Mouse (Mus musculus) c-Kit-positive CD71-negative TER-119-negative erythroid progenitor cells, embryonic 14.5 days (primary cell): ENCODE measurements around the gene Asb4.

ENCODE experiments used
- DNase-seq: peaks from one replicate; pipeline ENCODE4 v3.0.0-alpha.2; 2013; ENCODE audit warnings: low read depth

Asb4 gene

DNA sequence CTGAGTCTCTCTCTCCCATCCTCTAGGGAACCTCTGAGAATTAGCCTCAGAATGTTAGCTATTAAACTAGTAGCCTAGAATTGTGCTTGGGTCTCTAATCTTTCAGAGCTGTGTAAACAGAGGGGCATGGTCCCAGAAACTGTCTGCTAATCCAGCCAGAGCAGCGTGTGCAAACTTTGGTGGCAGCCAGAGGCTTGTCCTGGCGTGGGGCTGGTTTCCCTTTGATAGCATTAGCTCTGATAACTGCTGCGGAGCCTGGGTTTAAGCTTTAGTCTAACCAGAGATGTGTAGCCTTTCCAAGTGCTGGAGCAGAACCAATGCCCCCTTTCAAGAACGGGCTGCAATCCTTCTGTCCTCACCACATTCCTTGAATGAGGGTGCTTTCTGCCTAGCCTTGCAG lies 11.8 kb downstream of the Asb4 start:
- no peak for DNase-seq

DNA sequence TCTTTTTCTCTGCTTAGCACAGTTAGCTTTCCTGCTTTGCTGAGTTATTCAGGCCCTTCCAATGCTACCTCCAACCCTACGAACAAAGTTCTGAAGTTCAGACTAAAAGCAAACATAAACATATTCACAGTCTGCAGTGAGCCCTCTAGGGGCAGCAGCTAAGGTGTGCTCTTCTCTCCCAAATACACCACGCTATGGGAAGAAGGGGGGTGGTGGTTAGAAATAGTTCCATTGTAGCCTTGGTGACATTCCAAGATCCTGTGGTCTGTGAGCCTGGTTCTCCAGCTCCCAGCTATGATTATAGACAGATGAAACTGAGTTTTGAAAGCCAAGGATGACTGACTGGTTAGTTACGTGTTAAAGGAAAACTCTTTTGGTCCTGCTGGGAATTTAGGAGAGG lies 13.6 kb downstream of the Asb4 start:
- DNase-seq: no peak

DNA sequence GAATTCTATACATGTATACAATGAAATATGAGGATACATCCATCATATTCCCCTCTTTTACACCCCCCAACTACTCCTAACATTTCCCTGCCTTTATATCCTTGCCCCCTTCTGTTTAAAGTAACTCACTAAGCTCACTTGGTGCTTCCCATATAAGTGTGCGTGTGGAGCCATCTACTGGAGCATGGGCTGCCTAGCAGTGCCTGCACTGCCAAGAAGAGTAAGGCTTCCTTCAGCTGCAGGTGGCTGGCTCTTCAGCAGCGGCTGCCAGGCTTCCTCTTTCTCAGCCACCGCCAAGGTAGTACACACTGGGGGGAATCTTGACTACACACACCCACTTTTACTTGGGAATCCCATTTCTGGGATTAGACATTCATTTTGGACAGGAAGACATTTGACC lies 18.2 kb downstream of the Asb4 start:
- DNase-seq: peak; percentile 63

DNA sequence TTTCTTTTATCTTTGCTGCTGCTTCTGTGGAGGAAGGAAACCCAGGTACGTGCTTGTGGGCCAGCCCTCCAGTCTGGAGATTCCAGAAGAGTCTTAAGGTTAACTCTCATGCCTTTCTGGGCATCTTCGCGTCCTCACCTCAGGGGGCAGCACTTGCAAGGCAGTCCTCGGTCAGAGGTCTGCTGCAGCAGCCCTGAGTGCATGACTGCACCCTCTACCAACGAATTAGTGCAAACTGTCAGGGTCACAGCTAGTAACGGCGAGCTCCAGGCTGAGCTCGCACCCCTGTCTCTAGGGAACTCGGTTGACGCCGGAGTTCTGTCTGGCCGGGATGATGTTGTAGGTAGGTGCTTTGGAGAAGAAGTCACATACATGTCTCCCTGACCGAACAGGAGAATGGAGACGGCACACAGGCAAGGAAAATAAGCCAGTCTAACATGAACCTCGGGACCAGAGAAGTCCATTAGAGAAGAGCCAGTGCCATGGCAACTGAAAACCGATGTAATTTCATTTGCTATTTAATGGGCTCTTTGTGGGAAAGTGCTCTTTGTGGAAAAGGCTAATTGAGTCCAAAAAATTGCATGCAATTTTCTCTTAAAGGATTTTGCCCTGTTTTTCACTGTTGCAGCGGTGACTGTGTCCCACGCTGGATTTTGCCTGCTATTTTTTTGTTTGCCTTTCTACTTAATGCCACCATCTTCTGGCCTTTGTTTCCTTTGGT lies 20.1 kb downstream of the Asb4 start:
- no peak for DNase-seq

DNA sequence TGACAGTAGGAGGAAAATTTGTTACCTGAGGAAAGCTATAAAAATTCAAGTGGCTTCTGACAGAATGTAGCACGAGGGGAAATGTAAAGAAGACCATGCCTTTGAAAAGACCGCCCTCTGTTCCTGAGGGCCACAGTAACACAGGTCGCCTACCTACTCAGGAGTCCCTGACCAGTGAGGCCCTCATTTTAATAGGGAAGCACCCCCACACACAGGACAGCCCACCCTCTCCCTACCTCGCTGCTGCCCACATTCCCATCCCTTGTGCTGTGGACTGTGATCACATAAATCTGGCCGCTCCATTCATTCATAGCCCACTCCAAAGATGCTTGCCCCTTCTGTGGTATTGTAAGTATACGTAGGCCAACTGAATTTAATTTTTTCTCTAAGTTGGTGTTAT lies 20.8 kb downstream of the Asb4 start:
- no peak for DNase-seq

DNA sequence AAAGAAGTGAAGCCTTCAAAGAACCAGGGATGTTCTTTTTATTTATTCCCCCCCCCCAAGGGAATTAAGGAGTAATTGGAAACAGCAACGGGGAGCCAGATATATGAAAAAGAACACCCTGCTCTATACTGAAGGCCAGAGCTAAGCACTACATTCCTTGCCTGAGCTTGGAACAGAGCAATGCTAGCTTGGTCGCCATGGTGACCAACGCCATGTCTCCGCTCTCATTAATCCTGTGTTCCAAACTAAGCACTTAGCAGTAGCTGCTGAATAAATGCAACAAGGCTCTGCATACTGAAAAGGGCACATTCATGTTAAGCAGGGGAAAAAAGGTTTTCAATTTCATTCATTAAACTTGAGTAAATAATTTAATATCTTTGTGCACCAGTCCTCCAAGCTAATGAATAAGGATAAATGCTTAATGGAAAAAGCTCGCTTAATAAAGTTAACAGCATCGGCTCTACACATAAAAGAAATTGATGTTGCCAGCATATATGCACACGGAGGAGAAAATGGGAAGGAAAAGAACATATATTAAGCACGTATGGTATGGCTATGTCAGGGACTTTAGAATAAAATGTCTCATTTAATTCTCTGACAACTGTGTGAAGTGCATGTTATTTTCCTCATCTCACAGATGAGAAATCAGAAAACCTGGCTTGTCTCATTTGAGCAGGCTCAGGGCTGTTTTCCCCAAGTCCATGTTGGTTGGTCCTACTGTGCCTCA lies 25.4 kb downstream of the Asb4 start:
- DNase-seq: no peak

DNA sequence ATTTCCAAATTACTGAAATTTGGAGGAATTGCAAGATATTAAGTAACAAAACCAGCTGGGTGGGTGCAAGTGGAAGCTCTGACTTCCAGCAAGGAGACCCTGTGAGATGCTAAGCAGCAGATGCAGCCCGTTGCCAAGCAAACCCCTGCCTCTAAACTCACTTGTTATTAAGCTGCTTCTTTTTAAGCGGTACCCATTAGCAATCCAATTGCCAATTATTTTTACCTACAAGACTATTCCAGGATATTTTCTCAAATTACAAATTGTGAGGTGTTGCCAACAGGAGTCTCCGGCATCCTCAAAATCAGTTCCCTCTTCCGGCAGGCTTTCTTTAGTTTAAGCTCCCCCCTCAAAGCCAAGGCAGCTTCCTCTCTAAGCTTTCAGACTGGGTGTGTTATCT lies 26.5 kb downstream of the Asb4 start:
- no peak for DNase-seq

DNA sequence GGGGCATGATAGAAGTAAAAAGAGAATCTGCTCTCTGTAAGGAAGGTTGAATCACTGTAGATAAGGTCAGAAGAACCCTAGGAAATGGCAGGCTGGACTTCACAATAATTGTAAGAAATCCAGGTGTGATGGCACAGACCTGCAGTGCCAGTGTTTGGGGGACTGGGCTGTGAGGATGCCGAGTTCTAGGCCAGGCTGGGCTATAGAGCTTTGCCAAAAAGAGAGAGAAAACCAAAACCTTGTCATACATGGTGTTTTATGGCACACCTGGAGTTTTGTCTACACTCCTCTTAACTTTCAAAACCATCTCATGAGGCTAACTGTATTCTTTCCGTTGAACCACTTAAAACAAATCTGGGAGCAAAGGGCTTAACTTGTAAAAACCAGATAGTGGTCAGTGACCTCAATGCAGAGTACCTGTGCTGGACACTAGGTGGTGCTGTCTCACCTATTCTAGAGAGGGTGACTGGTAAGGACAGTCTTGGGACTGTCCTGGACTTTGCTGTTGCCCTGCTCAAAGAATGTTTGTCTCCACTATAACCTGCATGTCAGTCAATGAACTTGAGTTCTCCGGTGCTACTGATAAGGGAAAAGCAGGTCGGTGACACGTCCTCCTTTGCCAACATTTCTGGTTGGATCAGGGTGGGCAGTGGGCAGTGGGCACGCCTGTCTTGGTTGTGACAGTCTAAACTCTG lies 27.7 kb downstream of the Asb4 start:
- DNase-seq: peak; percentile 48

DNA sequence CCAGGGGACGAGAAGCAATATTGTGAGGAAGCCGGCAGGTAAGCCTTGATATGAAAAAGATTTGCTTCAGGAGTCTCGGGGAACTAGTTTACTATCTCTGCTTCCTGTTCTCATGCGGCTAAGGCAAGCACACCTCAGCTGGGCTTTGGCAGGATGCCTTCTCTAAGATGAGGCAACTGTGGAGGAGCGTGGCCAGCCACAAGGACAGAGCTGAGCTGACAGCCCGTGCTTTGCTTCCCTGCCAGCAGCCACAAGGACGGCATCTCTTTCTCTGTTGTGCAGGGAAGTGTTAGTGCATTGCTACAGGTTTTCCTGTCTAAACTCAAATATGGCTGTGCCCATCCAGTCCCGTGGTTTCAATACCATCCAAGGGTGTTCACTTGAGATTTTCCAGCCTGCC lies 30.1 kb downstream of the Asb4 start:
- DNase-seq: no peak

DNA sequence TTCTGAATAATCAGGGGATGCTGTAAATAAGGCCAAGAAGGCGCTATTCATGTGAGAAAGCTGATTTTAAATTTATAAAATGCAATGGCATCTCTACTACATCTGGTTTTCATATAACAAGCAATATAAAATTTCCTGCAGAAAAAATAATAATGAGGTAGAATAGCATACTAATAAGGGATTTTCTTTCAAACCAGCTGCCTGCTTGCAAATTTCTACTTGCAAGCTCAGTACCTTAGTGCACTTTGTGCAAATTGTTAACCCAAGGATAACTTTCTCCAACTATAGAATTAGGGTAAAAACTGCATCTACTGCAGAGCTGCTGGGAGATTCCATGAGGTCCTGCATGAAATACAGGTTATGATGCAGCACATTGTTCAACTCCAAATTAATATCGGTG lies 38.3 kb downstream of the Asb4 start:
- DNase-seq: no peak

DNA sequence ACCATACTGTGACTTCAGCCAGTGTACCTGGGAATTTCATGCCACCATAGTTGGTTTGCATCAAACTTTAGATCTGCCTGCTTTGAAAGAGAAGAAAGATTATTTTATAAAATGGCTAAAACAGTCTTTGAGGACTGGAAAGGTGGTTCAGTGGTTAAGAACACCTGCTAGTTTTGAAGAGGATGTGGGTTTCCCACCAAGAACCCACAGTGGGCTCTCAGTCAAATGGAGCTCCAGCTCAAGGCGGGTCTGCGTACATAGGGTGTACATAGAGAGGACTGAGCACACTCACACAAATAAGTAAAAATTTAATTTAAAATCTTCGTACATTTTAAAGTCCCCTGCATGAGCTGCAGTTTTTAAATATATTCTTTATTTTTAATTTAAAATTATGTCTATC lies 39.2 kb downstream of the Asb4 start:
- DNase-seq: no peak

DNA sequence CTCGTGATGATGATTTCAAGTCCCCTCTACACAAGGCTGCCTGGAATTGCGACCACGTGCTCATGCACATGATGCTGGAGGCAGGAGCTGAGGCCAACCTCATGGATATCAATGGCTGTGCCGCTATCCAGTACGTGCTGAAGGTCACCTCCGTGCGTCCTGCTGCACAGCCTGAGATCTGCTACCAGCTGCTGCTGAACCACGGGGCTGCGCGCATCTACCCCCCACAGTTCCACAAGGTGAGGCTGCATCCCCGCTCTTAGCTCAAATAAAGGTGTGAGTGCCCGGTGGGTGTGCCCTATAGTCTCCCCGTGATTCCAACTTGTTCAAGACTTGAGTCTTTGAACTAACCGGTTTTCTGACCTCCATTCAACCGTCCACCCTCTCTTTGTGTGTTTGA lies 40.4 kb downstream of the Asb4 start:
- no peak for DNase-seq

DNA sequence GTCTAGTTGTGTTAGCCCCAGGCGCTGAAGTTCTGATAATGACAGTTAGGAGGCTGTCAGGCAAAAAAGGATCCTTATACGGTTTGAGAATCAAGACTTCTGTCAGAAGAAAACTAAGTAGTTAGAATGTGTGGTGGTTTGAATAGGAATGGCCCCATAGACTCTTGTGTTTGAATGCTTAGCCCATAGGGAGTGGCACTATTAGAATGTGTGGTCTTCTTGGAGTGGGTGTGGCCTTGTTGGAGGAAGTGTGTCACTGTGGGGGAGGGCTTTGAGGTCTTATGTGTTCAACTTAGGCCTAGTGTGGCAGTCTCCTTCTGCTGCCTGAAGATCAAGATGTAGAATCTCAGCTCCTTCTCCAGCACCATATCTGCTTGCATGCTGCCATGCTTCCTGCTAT lies 43.8 kb downstream of the Asb4 start:
- DNase-seq: no peak

DNA sequence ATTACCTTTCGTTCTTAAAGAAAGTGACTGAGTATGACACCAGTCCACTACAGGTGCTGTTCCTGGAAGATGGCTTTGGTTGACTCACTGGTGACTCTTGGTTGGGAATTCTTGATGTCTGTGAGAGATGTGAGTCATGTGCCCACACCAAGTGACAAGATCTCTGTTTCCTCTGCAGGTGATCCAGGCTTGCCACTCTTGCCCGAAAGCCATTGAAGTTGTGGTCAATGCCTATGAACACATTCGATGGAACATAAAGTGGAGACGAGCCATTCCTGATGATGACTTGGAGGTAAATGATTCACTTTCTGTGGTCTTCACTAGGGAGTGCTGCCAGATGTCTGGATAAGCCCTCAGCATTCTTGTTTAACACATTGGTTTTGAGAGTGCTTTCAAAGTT lies 46.4 kb downstream of the Asb4 start:
- DNase-seq: no peak

DNA sequence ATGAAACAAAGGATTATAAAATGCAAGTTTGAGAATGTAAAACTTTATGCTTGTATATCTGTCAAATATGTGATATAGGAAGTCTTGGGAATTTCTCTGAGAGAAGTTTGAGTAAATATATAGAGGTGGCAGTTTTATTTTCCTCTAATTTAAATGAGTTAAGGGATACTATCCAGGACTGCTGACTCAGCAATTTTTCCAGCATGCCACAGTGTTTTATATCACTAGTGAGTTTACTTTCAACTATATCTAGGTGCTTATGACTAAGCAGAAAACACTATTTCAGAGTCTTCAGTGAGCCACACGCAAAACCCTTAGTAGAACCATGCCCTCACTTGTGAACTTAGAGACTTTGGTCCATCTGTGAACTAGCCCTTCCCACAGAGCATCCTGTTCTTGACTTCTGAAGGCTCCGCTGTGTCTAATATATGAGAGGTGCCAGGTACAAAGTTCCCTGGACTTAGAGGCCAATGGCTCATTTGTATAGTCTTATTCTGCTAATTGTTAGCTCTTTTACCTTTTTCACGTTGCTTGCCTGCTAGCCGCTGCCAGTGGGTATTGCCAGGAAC lies 46.9 kb downstream of the Asb4 start:
- no peak for DNase-seq

DNA sequence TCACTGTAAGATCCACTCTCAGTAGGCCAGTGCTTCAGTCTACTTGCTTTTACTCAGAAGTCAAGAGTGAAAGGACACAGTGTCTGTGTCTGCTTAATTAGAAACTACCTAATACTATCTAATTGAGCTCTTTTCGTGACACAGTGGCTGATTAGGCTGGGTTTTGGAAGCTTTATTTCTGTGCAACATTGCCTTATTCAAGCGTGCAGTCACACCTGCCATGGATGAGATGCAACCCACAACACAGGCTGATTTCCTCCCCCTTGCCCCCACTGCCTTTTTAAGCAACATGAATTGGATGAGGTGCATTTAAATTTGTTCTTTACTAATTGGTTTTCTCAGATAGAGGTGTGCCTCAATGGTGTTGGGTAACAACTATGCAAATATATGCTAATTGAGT lies 50.7 kb downstream of the Asb4 start:
- DNase-seq: no peak

DNA sequence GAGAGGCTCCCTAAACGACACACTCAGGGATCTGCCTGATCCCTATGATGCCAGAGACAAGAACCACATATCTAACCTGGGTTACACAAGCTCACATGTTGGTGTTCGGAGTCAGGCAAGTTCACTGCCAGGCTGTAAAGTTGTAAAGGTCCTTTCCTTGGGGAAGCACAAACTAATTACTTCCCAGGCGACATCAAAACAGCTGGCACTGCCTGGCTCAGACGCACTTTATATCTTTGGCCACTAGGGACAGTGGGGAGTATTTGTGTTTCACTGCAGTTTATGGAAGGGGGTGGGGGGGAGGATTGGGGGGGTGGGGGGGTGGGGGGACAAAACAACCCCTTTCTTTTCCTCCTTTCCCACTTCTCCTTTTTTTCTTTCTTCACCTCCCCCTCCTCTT lies 54.6 kb downstream of the Asb4 start:
- DNase-seq: no peak

DNA sequence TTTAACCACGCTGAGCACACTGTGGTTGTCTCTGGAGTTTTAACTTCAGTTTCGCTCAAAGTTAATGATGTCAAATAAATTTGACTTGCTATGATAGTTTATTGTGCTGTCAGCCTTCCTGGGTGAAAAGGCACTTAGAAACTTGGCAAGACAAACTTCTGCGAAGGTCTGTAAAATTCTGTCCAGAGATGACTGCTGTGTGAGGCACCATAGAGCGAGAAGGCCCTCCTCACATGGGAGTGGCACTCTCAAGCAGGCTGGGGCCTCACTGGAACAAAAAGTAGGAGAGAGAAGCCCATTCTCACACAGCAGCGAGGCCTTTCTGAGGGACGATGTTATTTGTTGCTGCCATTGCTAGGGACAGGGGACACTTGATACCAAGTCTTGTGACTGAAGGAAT lies 58.0 kb downstream of the Asb4 start:
- DNase-seq: no peak

DNA sequence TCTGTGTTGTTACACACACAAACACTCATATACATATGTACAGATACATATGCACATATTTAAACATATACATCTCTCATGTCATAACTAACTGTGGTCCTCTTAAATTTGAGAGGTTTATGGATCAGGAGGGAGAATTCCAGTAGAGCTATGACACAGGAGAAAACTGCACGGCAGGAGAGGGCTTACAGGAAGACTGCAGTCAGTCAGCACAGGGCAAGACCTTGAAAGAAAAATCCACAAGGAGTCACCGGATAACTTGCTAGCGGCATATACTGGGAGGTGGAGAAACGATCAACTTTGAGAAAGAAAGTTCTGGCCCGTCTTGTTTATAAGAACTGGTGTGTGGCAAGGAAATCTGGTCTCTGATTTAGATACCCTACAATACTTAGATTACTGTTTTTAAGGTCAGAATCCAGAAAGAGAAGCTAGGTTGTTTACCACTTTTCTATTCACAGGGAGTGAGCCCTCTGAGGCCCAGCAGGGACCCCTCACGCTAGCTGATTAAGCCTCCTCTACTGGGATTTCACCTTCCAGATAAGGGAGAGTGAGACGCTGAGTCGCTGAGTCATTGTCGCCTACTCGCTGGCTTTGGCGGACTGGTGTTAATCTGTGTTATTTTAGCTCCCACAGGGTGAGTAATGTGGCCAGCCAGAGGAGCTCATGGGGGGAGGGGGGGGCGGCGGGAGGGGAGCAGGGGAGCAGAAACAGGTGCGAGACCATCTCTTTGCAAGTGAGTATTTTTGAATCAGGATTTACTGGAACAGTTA lies 59.3 kb downstream of the Asb4 start:
- peak; percentile 45 for DNase-seq

DNA sequence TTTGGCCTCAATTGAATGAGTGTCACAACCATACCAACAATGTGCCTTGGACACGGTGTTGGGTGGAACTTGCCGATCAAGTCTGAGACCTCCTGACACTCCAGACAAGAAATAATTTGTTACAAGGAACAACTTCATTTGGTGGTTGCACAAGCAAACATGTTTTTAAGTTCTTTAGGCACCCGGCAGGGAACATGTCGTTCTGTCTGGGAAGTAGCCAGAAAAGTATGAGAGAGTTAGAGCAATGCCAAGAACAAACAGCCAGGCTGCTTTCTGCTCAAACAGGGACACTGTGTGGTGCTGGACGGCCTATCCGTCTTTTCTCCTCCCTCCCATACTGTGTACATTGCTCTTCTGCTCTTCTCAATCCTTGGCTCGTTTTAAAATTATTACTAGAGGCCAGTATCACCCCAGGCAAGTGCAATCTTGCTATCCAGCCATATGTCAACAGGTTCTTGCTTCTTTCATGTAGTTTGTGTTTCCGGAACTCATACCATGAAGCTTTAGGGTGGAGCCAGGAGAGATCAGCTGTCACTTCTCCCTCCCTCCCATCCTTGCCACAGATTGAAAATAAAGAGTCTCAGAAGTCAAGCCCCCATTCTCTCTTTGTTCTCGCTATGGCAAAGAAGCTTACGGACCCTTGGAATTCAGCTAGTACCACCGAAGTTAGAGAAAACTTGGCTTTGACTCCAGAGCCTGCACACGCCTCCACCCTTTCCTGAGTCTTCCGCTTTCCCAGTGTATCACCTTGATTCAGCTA lies 60.1 kb downstream of the Asb4 start:
- no peak for DNase-seq

DNA sequence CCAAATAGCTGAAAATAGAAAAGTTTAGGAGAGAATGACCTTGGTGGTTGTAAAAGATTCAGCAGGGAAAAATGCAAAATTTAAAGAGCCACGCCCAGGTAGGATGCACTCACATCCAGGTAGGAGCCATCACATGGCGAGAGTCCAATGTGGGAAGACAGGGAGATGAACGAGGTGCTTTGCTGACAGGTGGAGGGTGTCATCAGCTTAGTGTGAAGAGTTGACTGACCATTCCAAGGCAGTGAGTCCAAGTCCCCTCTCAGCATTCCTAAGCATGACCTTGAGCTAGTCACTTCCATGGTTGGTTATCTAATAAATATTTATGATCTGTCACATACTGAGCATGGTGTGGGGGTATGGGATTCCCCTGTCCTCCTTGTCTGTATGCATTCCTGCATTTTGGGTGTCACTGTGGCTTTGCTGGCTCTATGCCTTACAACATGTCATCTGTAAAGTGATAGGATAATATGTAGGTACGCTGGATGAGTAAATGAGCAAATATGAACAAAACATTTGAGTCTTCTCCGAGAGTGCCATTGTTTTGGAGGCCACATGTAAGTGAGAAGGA lies 61.2 kb downstream of the Asb4 start:
- no peak for DNase-seq
